Mouse (Mus musculus): ENCODE measurements around the gene Cdcp2. TPM values are rescaled to one million over a fixed set of nuclear protein-coding genes. Genes with fewer than 3 reads are reported as not detected.

Gene Cdcp2
- polyA plus RNA-seq, 1 experiment = not detected

DNA sequence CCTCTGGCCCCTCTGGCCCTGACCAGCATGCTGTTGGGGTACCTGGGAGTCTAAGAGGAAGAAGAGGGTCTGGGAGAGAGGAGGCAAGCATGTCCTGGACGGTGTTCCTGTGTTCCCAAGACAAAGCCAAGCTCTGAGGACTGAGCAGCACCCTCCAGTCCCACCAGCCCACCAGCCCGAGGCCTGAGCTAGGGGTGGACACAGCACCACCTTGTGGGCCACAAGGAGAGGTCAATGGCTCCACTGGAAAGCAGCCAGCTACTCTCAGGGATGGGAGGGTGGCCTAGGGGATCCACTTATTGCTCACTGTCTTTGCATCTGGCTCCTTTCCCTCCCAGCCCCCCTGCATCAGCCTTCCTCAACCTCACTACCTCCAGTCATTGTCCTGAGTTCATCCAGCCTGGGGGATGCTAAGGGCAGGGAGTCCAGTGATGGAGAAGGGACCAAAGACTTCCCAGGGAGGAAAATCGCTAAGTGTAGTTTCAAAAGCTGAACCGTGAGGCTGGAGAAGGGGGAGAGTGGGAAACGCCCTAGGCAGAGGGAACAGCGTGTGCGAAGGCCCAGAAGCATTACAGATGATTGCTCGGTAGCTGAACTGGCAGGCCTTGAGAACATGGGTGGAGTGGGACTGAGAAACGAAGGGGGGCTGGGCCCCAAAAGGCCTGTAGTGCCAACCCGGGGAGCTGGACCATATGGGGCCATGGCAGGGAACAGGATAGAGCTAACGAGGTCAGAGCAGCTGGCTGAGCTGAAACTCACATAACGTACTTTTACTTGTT, 24.7 kb downstream of the Cdcp2 start:
- Histone ChIP-seq H3K36me3 (ENCODE audit: control insufficient read depth, insufficient read depth) (no peaks in the 10 kb centered on the region), H3K4me3 (ENCODE audit: insufficient read depth, poor library complexity, severe bottlenecking) (no peak overlapping the region), H3ac (ENCODE audit: control insufficient read depth, insufficient read length, low read depth) (no peak overlapping the region), H3K27me3 (ENCODE audit: control insufficient read depth, insufficient read depth, insufficient read length) (peaks cover under 1% of the 10 kb centered on the region), H3K79me2 (ENCODE audit: control insufficient read depth, insufficient read depth) (no peaks in the 10 kb centered on the region), H3K79me3 (ENCODE audit: low read depth) (no peaks in the 10 kb centered on the region)
- TF ChIP-seq CTCF (IDR thresholded peaks at IDR 0.05; ENCODE audit: control insufficient read depth, insufficient read depth, insufficient read length) (peak; percentile 54), MYOG (IDR thresholded peaks at IDR 0.05; ENCODE audit: control insufficient read depth, extremely low read depth, insufficient read length) (no peak)

DNA sequence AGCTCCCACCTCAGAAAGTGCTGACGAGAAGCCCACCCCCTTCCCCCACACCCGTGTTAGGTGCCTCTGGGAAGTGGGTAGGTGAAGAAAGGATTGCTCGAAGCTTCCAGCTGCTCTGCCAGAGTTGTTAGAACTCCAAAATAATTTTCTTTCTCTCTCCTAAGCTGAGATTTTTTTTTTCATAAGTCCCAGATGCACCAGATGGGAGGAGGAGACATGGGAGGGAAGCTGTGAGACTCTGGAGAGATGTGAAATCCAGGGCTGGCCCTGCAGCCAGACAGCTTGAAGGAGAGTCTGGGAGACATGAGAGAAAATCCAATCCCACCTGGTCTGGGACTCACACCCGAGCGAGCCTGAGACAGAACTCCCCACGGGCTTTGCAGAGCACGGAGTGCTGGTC, 27.7 kb downstream of the Cdcp2 start:
- Histone ChIP-seq H3K79me2 (ENCODE audit: control insufficient read depth, insufficient read depth) (no peaks in the 10 kb centered on the region), H3K4me3 (ENCODE audit: insufficient read depth, poor library complexity, severe bottlenecking) (no peak overlapping the region), H3ac (ENCODE audit: control insufficient read depth, insufficient read length, low read depth) (no peak overlapping the region), H3K79me3 (ENCODE audit: low read depth) (no peaks in the 10 kb centered on the region), H3K36me3 (ENCODE audit: control insufficient read depth, insufficient read depth) (no peaks in the 10 kb centered on the region), H3K27me3 (ENCODE audit: control insufficient read depth, insufficient read depth, insufficient read length) (no peaks in the 10 kb centered on the region)
- no peak for TF ChIP-seq CEBPB (IDR thresholded peaks at IDR 0.05; ENCODE audit: low read depth)

- TF ChIP-seq MAX (IDR thresholded peaks at IDR 0.05) (no peak), MYOG (IDR thresholded peaks at IDR 0.05; ENCODE audit: control insufficient read depth, extremely low read depth, insufficient read length) (no peak), MYOD1 (IDR thresholded peaks at IDR 0.05; ENCODE audit: control insufficient read depth, insufficient read length, low read depth) (no peak), FOSL1 (IDR thresholded peaks at IDR 0.05; ENCODE audit: insufficient read depth, low read length, poor library complexity, severe bottlenecking) (no peak), USF1 (IDR thresholded peaks at IDR 0.05; ENCODE audit: low read depth) (no peak), CEBPB (IDR thresholded peaks at IDR 0.05; ENCODE audit: low read depth) (no peak), CTCF (IDR thresholded peaks at IDR 0.05; ENCODE audit: control insufficient read depth, insufficient read depth, insufficient read length) (no peak)
Measured at GRCm38 (mm10) chr4:107125101-107125500, 28.4 kb downstream of the Cdcp2 start.

DNA sequence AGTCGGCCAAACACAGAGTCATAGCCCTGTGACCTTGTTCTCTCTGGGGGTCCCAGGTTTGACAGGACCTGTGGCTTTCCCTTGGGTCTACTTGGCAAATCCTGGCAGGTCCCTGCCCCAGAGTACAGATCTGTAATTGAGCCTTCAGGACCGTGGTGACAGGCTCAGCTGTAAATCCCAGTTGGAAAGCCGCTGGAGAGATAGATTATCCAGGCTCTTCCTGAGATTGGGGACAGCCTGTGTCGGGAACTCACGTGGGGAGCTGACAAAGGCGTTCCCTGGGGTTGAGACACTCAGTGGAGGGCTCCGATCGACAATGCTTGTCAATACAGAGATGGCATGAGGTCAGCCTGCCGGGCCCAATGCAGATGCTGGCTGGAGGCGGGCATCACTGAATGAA, 29.7 kb downstream of the Cdcp2 start:
- TF ChIP-seq MYOD1 (IDR thresholded peaks at IDR 0.05; ENCODE audit: control insufficient read depth, insufficient read length, low read depth) = no peak
- no peak for TF ChIP-seq MYOG (IDR thresholded peaks at IDR 0.05; ENCODE audit: control insufficient read depth, extremely low read depth, insufficient read length)
- TF ChIP-seq CEBPB (IDR thresholded peaks at IDR 0.05; ENCODE audit: low read depth) = no peak
- TF ChIP-seq USF1 (IDR thresholded peaks at IDR 0.05; ENCODE audit: low read depth) = no peak
- TF ChIP-seq CTCF (IDR thresholded peaks at IDR 0.05; ENCODE audit: control insufficient read depth, insufficient read depth, insufficient read length) = no peak
- no peak for TF ChIP-seq MAX (IDR thresholded peaks at IDR 0.05)
- no peak for TF ChIP-seq FOSL1 (IDR thresholded peaks at IDR 0.05; ENCODE audit: insufficient read depth, low read length, poor library complexity, severe bottlenecking)
- Histone ChIP-seq H3K4me3 (ENCODE audit: insufficient read depth, poor library complexity, severe bottlenecking) (no peak overlapping the region), H3K36me3 (ENCODE audit: control insufficient read depth, insufficient read depth) (no peaks in the 10 kb centered on the region), H3K27me3 (ENCODE audit: control insufficient read depth, insufficient read depth, insufficient read length) (no peaks in the 10 kb centered on the region), H3K79me2 (ENCODE audit: control insufficient read depth, insufficient read depth) (no peaks in the 10 kb centered on the region), H3K79me3 (ENCODE audit: low read depth) (no peaks in the 10 kb centered on the region), H3ac (ENCODE audit: control insufficient read depth, insufficient read length, low read depth) (no peak overlapping the region)

More at GRCm38 (mm10) chr4:107125101-107125500, 28.4 kb downstream of the Cdcp2 start:
- Histone ChIP-seq H3K79me3 (ENCODE audit: low read depth) (no peaks in the 10 kb centered on the region), H3K79me2 (ENCODE audit: control insufficient read depth, insufficient read depth) (no peaks in the 10 kb centered on the region), H3K4me3 (ENCODE audit: insufficient read depth, poor library complexity, severe bottlenecking) (no peak overlapping the region), H3K36me3 (ENCODE audit: control insufficient read depth, insufficient read depth) (no peaks in the 10 kb centered on the region), H3K27me3 (ENCODE audit: control insufficient read depth, insufficient read depth, insufficient read length) (no peaks in the 10 kb centered on the region), H3ac (ENCODE audit: control insufficient read depth, insufficient read length, low read depth) (no peak overlapping the region)

GRCm38 (mm10) chr4:107126891-107127524, 30.3 kb downstream of the Cdcp2 start:
- H3K4me3 ChIP-seq (ENCODE audit: insufficient read depth, poor library complexity, severe bottlenecking) = no peak overlapping the region
- no peaks in the 10 kb centered on the region for H3K27me3 ChIP-seq (ENCODE audit: control insufficient read depth, insufficient read depth, insufficient read length)
- no peaks in the 10 kb centered on the region for H3K79me3 ChIP-seq (ENCODE audit: low read depth)
- TF ChIP-seq FOSL1 (IDR thresholded peaks at IDR 0.05; ENCODE audit: insufficient read depth, low read length, poor library complexity, severe bottlenecking) (no peak), MYOG (IDR thresholded peaks at IDR 0.05; ENCODE audit: control insufficient read depth, extremely low read depth, insufficient read length) (no peak), MAX (IDR thresholded peaks at IDR 0.05) (no peak), CEBPB (IDR thresholded peaks at IDR 0.05; ENCODE audit: low read depth) (no peak), MYOD1 (IDR thresholded peaks at IDR 0.05; ENCODE audit: control insufficient read depth, insufficient read length, low read depth) (no peak), USF1 (IDR thresholded peaks at IDR 0.05; ENCODE audit: low read depth) (no peak), CTCF (IDR thresholded peaks at IDR 0.05; ENCODE audit: control insufficient read depth, insufficient read depth, insufficient read length) (no peak)
- no peaks in the 10 kb centered on the region for H3K79me2 ChIP-seq (ENCODE audit: control insufficient read depth, insufficient read depth)
- no peak overlapping the region for H3ac ChIP-seq (ENCODE audit: control insufficient read depth, insufficient read length, low read depth)
- H3K36me3 ChIP-seq (ENCODE audit: control insufficient read depth, insufficient read depth) = no peaks in the 10 kb centered on the region
